Mouse (Mus musculus) liver, postnatal 0 days (tissue): ENCODE data around the gene Aldoart2. TPM values are rescaled to one million over a fixed set of nuclear protein-coding genes. Genes with fewer than 3 reads are reported as not detected.

Experiments
- ATAC-seq: fragments of 200-750 bp; cut with Nextera tagmentation; 2 replicates; pipeline ENCODE4 v1.8.0; 2017; ENCODE audit warnings: mild to moderate bottlenecking, moderate library complexity
- DNase-seq: peaks from one replicate; pipeline ENCODE4 v3.0.0-alpha.2; 2016
- H3K27ac ChIP-seq: fragments of 300-500 bp; sonication (generic); 2 replicates; pipeline ENCODE4 v1.5.1; 2014; ENCODE audit warnings: antibody characterized with exemption, moderate library complexity, mild to moderate bottlenecking, low read depth
- H3K27me3 ChIP-seq: fragments of 300-500 bp; sonication (generic); 2 replicates; pipeline ENCODE4 v1.6.1; 2014; ENCODE audit warnings: low read length, control low read depth, mixed read lengths; ENCODE audit not compliant: insufficient read depth
- H3K36me3 ChIP-seq: fragments of 300-500 bp; sonication (generic); replicated peaks from 2 replicates; pipeline ENCODE4 v1.6.1; 2014; ENCODE audit warnings: mild to moderate bottlenecking, control low read depth, low read length, moderate library complexity, mixed read lengths; ENCODE audit not compliant: insufficient read depth
- H3K4me1 ChIP-seq: fragments of 300-500 bp; sonication (generic); 2 replicates; pipeline ENCODE4 v1.6.1; 2014; ENCODE audit warnings: antibody characterized with exemption, mild to moderate bottlenecking, control low read depth; ENCODE audit not compliant: insufficient read depth
- H3K4me2 ChIP-seq: fragments of 300-500 bp; sonication (generic); 2 replicates; pipeline ENCODE4 v1.6.1; 2014; ENCODE audit warnings: low read depth, mild to moderate bottlenecking, low read length, moderate library complexity, mixed read lengths
- H3K4me3 ChIP-seq: fragments of 300-500 bp; sonication (generic); 2 replicates; pipeline ENCODE4 v1.5.1; 2014; ENCODE audit warnings: low read depth, low read length
- H3K9ac ChIP-seq: fragments of 300-500 bp; sonication (generic); replicated peaks from 2 replicates; pipeline ENCODE4 v1.6.1; 2014; ENCODE audit warnings: mild to moderate bottlenecking, moderate library complexity
- H3K9me3 ChIP-seq: fragments of 300-500 bp; sonication (generic); 2 replicates; pipeline ENCODE4 v1.6.1; 2016; ENCODE audit warnings: mild to moderate bottlenecking, control low read depth, low read length, mixed read lengths
- CTCF ChIP-seq: sonication (generic); IDR thresholded peaks from 2 replicates; pipeline ENCODE4 v1.5.1; 2016; ENCODE audit warnings: antibody characterized with exemption, low read depth
- EP300 ChIP-seq: IDR thresholded peaks from 2 replicates; pipeline ENCODE4 v1.6.1; 2016; ENCODE audit warnings: antibody characterized with exemption, low read depth, mild to moderate bottlenecking
- WGBS: fragments of 180-500 bp; shearing (Covaris S2); extraction: QIAGEN DNeasy Blood & Tissue Kit; methylation state at CpG from one replicate; pipeline ENCODE4 v1.1.7; 2014; ENCODE audit not compliant: insufficient replicate concordance; 5-methylcytosine and 5-hydroxymethylcytosine counted together
- polyA plus RNA-seq: library from polyadenylated mRNA; unstranded; fragments of >200 nt; fragmentation: Nextera tagmentation; extraction: Ambion mirVana; gene quantifications from 2 replicates; pipeline ENCODE4 v1.2.1, GENCODE M21; 2015

Gene Aldoart2
- polyA plus RNA-seq, result not detected in 2 replicates

DNA sequence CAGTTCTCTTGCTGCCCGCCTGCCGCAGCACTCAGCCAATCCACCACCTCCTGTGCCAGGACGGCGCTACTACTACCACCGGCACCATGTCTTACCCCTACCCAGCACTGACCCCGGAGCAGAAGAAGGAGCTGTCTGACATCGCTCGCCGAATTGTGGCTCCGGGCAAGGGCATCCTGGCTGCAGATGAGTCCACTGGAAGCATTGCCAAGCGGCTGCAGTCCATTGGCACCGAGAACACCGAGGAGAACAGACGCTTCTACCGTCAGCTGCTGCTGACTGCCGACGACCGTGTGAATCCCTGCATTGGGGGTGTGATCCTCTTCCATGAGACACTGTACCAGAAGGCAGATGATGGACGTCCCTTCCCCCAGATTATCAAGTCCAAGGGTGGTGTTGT, at the start of gene Aldoart2:
TSS of gene Aldoart2 (plus strand) at position 34 of the 400 bp plus-strand sequence.
- H3K36me3 ChIP-seq, result no peaks in the 10 kb centered on the region
- no peak within 1 kb of the TSS for H3K9ac ChIP-seq
- no peak within 1 kb of the TSS for H3K4me3 ChIP-seq
- no peak for TF ChIP-seq EP300
- no peak for TF ChIP-seq CTCF
- no peak for ATAC-seq
- H3K4me2 ChIP-seq, result no peak within 1 kb of the TSS
- H3K27ac ChIP-seq, result no peak within 1 kb of the TSS
- H3K9me3 ChIP-seq, result no peaks in the 10 kb centered on the region
- H3K4me1 ChIP-seq, result 0 out of 2 replicates have a peak, but pooled peaks cover 3% of the 10 kb centered on the region
- DNase-seq, result no peak
- H3K27me3 ChIP-seq, result no peaks in the 10 kb centered on the region
- 96% methylated on average over 19 of the region's 19 CpGs for WGBS

DNA sequence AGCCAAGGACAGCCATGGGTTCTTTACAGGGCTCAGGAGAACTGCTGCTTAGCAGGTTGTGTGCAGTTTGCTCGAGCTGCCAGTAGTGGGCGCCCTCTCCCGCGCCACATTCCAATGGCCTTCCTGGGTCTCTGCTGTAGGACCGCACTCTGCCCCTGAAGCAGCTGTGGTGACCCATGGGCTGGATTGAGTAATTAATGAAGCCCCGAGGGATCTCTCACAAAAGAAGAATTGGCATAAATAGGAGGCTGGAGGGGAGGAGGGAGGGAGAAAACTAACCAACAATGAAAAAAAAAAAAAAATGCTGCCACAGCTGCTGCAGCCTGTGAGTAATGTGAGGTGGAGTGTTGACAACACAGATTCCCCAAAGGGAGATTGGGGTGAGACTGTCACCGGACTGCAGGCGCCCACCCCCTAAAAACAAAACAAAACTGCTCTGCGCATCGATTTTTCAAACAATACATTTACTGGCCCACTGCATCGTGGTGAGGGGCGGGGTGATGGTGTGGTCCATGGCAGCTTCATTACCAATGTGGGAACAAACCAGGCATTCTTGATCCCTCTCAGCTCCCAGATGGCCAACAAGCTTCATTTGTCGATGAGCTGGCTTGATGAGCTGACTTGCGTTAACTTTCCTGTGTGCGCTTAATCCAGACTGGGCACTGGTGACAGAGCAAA, 46.8 kb upstream of the Aldoart2 start:
- no peak overlapping the region for H3K27ac ChIP-seq
- H3K4me2 ChIP-seq, result no peak overlapping the region
- TF ChIP-seq CTCF (peak; percentile 73), EP300 (no peak)
- no peak overlapping the region for H3K9ac ChIP-seq
- ATAC-seq (no peak), DNase-seq (peak; percentile 43)
- H3K4me3 ChIP-seq, result no peak overlapping the region
- H3K27me3 ChIP-seq, result peaks cover 5% of the 10 kb centered on the region; the same call in 1 of the 2 replicates
- WGBS, result 53% methylated on average over 15 of the region's 15 CpGs
- H3K36me3 ChIP-seq, result no peaks in the 10 kb centered on the region
- H3K4me1 ChIP-seq, result no peaks in the 10 kb centered on the region
- no peaks in the 10 kb centered on the region for H3K9me3 ChIP-seq

DNA sequence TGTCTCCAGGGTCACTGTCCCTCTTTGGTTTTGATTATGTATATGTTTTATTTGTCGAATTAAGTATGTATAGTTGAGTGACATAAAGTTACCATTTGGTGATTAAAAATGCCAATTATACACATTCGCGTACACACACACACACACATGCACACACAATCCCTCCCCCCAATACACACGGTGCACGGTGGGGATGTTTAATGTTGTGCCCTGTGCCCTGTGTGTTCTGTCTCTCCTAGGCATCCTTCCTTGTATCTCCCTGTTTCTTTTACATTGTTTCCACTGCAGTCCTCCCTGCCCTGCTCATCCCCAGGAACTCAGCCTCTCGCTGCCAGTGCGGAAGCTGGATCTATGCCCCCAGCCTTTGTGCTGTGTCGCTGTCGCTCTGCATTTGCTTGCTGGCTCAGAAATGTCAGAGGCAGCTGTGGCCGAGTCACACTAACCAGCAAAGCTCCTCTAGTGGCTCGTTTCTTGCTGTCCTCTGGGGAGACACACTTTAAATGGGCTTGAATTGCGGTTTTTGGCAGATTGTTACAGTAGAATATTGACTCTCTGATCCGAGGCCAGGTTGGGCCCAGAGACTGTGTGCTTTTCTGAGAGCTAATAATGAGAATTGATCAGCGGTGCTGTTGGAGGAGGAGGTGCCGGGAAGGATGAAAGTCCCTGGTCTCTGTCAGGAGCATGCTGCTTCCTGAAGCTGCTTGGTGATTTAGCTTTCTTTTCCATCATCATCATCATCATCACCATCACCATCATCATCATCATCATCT, 37.9 kb upstream of the Aldoart2 start:
- no peak for TF ChIP-seq EP300
- TF ChIP-seq CTCF, result no peak
- H3K36me3 ChIP-seq, result no peaks in the 10 kb centered on the region
- WGBS, result 69% methylated on average over 15 of the region's 15 CpGs
- no peaks in the 10 kb centered on the region for H3K27me3 ChIP-seq
- H3K9ac ChIP-seq, result no peak overlapping the region
- ATAC-seq, result no peak
- no peaks in the 10 kb centered on the region for H3K4me1 ChIP-seq
- no peak overlapping the region for H3K27ac ChIP-seq
- DNase-seq, result no peak
- H3K9me3 ChIP-seq, result no peaks in the 10 kb centered on the region
- no peak overlapping the region for H3K4me3 ChIP-seq
- H3K4me2 ChIP-seq, result no peak overlapping the region

DNA sequence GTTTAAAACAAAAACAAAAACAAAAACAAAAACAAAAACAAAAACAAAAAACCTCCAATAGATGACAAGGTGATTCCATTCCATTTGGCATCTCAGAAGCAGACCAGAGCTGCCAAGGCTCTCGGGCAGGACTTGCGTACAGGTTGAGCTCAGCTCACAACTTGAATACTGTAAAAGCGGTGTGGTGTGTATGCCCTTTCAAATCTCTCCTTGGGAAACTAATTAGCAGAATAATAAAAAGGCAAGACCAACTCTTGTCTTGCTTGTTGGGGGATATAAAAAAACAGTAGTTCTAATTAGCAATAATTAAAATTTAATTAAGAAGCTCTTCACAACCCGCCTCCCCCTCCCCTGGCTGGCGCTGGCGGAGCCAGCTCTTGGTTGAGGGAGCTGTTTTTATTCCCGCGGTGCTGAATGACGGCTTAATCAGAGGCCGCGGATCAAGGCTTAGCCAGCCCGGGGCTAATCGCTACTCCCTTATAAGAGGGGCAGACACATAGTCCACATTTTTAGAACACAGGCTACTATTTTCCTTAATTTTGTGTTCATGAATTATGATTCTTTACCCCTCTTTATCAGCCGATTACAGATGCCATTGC, 28.4 kb upstream of the Aldoart2 start:
- H3K4me1 ChIP-seq, result no peaks in the 10 kb centered on the region
- DNase-seq, result no peak
- H3K27me3 ChIP-seq, result peaks cover 3% of the 10 kb centered on the region; the same call in 1 of the 2 replicates
- no peak for ATAC-seq
- H3K36me3 ChIP-seq, result no peaks in the 10 kb centered on the region
- no peak overlapping the region for H3K9ac ChIP-seq
- TF ChIP-seq EP300, result no peak
- no peak for TF ChIP-seq CTCF
- H3K9me3 ChIP-seq, result no peaks in the 10 kb centered on the region
- H3K4me3 ChIP-seq, result no peak overlapping the region
- no peak overlapping the region for H3K27ac ChIP-seq
- no peak overlapping the region for H3K4me2 ChIP-seq
- WGBS, result 11% methylated on average over 14 of the region's 14 CpGs

DNA sequence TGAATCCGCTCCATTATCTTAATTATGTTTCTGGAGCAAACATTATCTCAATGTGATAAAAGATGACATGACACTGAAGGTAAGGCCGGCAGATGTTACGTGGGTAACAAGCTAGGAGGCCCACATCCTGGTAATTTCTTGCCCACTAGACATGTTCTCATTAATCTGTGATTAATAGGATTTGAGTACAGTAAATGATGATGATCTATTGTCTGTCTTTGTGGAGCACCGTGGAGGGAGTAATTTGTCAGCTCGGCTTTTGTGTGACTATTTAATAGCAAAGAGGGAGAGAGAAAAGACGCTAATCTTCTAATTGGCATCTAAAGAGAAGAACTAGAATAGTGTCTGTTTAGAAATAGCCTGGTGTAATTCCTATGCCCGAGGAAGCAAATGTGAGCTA, 27.3 kb upstream of the Aldoart2 start:
- Histone ChIP-seq H3K36me3 (no peaks in the 10 kb centered on the region), H3K4me3 (no peak overlapping the region), H3K9me3 (no peaks in the 10 kb centered on the region), H3K27ac (no peak overlapping the region), H3K27me3 (peaks cover 3% of the 10 kb centered on the region; the same call in 1 of the 2 replicates), H3K4me2 (no peak overlapping the region), H3K9ac (no peak overlapping the region), H3K4me1 (no peaks in the 10 kb centered on the region)
- no peak for ATAC-seq
- WGBS, result 63% methylated on average over 7 of the region's 7 CpGs
- DNase-seq, result no peak
- TF ChIP-seq EP300 (no peak), CTCF (no peak)

DNA sequence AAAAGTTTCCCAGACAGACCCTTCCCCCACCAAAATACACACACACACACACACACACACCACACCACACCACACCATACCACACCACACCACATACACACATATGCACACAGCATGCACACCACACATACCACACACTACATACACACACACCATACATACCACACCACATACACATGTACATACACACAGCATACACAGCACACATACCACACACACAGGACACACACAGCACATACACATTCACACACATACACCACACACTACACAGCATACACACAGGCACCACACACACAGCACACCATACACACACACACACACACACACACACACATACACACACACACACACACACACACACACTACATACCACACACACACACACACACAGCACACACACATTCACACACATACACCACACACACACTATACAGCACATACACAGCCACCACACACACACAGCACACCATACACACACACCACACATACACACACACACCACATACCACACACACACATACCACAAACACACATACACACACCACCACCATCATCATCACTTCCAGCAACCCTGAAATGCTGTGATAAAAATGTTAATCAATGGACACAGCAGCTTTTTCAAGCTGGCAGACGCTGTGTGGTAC, 26.6 kb upstream of the Aldoart2 start:
- DNase-seq (no peak), ATAC-seq (no peak)
- no peaks in the 10 kb centered on the region for H3K36me3 ChIP-seq
- H3K9me3 ChIP-seq, result no peaks in the 10 kb centered on the region
- WGBS, result 81% methylated on average over 1 of the region's 1 CpGs
- H3K27ac ChIP-seq, result no peak overlapping the region
- H3K4me1 ChIP-seq, result no peaks in the 10 kb centered on the region
- peaks cover 3% of the 10 kb centered on the region; the same call in 1 of the 2 replicates for H3K27me3 ChIP-seq
- no peak overlapping the region for H3K9ac ChIP-seq
- H3K4me3 ChIP-seq, result no peak overlapping the region
- no peak for TF ChIP-seq CTCF
- no peak overlapping the region for H3K4me2 ChIP-seq
